Mouse (Mus musculus) liver, postnatal 0 days (tissue): ENCODE measurements around the gene Psmb4.

Experiments
- CTCF ChIP-seq: sonication (generic); IDR thresholded peaks from 2 replicates; pipeline ENCODE4 v1.5.1; 2016; ENCODE audit warnings: antibody characterized with exemption, low read depth
- EP300 ChIP-seq: IDR thresholded peaks from 2 replicates; pipeline ENCODE4 v1.6.1; 2016; ENCODE audit warnings: antibody characterized with exemption, low read depth, mild to moderate bottlenecking

GRCm38 (mm10) chr3:94917816-94918361, 31.1 kb upstream of the Psmb4 start:
- TF ChIP-seq EP300 (no peak), CTCF (no peak)
